Mouse (Mus musculus) heart, embryonic 11.5 days (tissue): Measurements from ENCODE around the gene Tas2r119. TPM values are rescaled to one million over a fixed set of nuclear protein-coding genes. Genes with fewer than 3 reads are reported as not detected.

ENCODE experiments used
- ATAC-seq: fragments of 200-750 bp; cut with Nextera tagmentation; replicated peaks from 2 replicates; pipeline ENCODE4 v1.8.0; 2017; ENCODE audit warnings: moderate library complexity; ENCODE audit not compliant: insufficient number of reproducible peaks, low FRiP score, low TSS enrichment
- H3K27ac ChIP-seq: fragments of 300-500 bp; sonication (generic); 2 replicates; pipeline ENCODE4 v1.5.1; 2014; ENCODE audit warnings: mild to moderate bottlenecking, low read depth, low read length
- H3K27me3 ChIP-seq: fragments of 300-500 bp; sonication (generic); 2 replicates; pipeline ENCODE4 v1.6.1; 2014; ENCODE audit warnings: mild to moderate bottlenecking, low read length, mixed read lengths; ENCODE audit not compliant: control insufficient read depth, insufficient read depth
- H3K36me3 ChIP-seq: fragments of 300-500 bp; sonication (generic); 2 replicates; pipeline ENCODE4 v1.6.1; 2014; ENCODE audit warnings: mild to moderate bottlenecking, low read length, moderate library complexity, mixed read lengths; ENCODE audit not compliant: control insufficient read depth, insufficient read depth
- H3K4me1 ChIP-seq: fragments of 300-500 bp; sonication (generic); 2 replicates; pipeline ENCODE4 v1.6.1; 2014; ENCODE audit warnings: low read length; ENCODE audit not compliant: control insufficient read depth, insufficient read depth
- H3K4me2 ChIP-seq: fragments of 300-500 bp; sonication (generic); 2 replicates; pipeline ENCODE4 v1.6.1; 2014; ENCODE audit warnings: mild to moderate bottlenecking, moderate library complexity
- H3K4me3 ChIP-seq: fragments of 300-500 bp; sonication (generic); 2 replicates; pipeline ENCODE4 v1.5.1; 2014; ENCODE audit warnings: low read depth, low read length
- H3K9ac ChIP-seq: fragments of 300-500 bp; sonication (generic); 2 replicates; pipeline ENCODE4 v1.6.1; 2014; ENCODE audit warnings: mild to moderate bottlenecking, low read depth, low read length, moderate library complexity
- H3K9me3 ChIP-seq: fragments of 300-500 bp; sonication (generic); replicated peaks from 2 replicates; pipeline ENCODE4 v1.6.1; 2016; ENCODE audit warnings: low read length; ENCODE audit not compliant: control insufficient read depth
- WGBS: fragments of 180-500 bp; shearing (Covaris S2); extraction: QIAGEN DNeasy Blood & Tissue Kit; methylation state at CpG from one replicate; pipeline ENCODE4 v1.1.7; 2014; ENCODE audit not compliant: insufficient replicate concordance; 5-methylcytosine and 5-hydroxymethylcytosine counted together
- polyA plus RNA-seq: library from polyadenylated mRNA; unstranded; fragments of >200 nt; fragmentation: Nextera tagmentation; extraction: Ambion mirVana; gene quantifications from 2 replicates; pipeline ENCODE4 v1.2.1, GENCODE M21; 2014

Tas2r119 gene
- not detected in 2 replicates for polyA plus RNA-seq

DNA sequence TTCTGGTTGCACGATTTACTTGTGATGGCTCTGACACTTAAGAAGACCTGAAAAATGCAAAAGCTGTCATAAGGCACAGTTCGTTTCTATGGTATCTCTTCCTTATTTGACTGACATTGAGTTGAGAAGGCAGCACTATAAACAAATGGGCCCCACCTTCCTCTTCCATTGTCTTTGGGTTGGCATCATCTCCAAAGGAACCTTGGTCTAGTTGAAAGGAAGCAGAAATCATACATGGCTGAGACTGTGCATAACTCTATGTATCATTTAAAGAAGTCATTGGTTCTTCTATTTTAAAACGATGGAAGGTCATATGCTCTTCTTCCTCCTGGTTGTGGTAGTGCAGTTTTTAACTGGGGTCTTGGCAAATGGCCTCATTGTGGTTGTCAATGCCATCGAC is at the start of gene Tas2r119:
TSS of gene Tas2r119 (plus strand) at position 301 of the 400 bp plus-strand sequence.
- H3K27ac ChIP-seq, result no peak within 1 kb of the TSS
- no peaks in the 10 kb centered on the region for H3K27me3 ChIP-seq
- H3K9me3 ChIP-seq, result no peaks in the 10 kb centered on the region
- H3K9ac ChIP-seq, result no peak within 1 kb of the TSS
- H3K4me1 ChIP-seq, result no peaks in the 10 kb centered on the region
- H3K36me3 ChIP-seq, result no peaks in the 10 kb centered on the region
- no peak for ATAC-seq
- H3K4me2 ChIP-seq, result no peak within 1 kb of the TSS
- WGBS, result 77% methylated on average over 4 of the region's 4 CpGs
- H3K4me3 ChIP-seq, result no peak within 1 kb of the TSS

GRCm38 (mm10) chr15:32132315-32132714 is 44.8 kb upstream of the Tas2r119 start:
- no peak for ATAC-seq
- no peaks in the 10 kb centered on the region for H3K36me3 ChIP-seq
- no peaks in the 10 kb centered on the region for H3K4me1 ChIP-seq
- H3K4me2 ChIP-seq, result no peak overlapping the region
- H3K4me3 ChIP-seq, result no peak overlapping the region
- H3K27ac ChIP-seq, result no peak overlapping the region
- H3K27me3 ChIP-seq, result no peaks in the 10 kb centered on the region
- no peaks in the 10 kb centered on the region for H3K9me3 ChIP-seq
- no peak overlapping the region for H3K9ac ChIP-seq
- 82% methylated on average over 7 of the region's 7 CpGs for WGBS

DNA sequence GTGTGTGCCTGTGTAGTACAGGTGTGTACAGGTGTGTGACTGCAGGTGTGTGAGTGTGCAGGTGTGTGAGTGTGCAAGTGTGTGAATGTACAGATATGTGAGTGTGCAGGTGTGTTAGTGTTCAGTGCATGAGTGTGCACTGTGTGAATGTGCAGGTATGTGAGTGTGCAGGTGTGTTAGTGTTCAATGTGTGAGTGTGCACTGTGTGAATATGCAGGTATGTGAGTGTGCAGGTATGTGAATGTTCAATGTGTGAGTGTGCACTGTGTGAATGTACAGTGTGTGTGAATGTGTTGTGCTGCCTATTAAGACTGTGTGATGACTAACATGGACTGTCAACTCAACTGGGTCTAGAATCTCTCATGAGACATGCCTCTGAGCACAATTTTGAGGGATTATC is 35.4 kb upstream of the Tas2r119 start:
- no peak overlapping the region for H3K4me3 ChIP-seq
- H3K27me3 ChIP-seq, result no peaks in the 10 kb centered on the region
- no peak overlapping the region for H3K4me2 ChIP-seq
- no peaks in the 10 kb centered on the region for H3K9me3 ChIP-seq
- H3K27ac ChIP-seq, result no peak overlapping the region
- no peaks in the 10 kb centered on the region for H3K36me3 ChIP-seq
- ATAC-seq, result no peak
- no peaks in the 10 kb centered on the region for H3K4me1 ChIP-seq
- H3K9ac ChIP-seq, result no peak overlapping the region

DNA sequence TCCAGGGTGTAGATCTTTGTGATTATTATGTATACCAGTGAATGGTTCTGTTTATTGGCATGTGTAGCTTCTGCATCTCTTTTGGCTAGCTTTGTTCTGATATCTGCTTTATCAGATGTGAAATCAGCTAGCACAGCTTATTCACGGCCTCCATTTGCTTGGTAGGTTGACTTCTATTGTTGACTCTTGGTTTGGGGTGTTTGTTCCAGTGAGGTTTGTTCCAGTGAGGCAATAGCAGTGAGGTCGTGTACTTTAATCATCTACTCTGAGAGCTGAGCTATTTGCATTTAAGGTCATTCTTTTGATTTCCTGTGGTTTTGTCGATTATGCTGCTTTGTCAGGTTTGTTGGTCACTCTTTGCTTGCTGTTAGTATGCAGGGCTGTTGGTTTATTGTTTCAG is 32.8 kb upstream of the Tas2r119 start:
- Histone ChIP-seq H3K36me3 (no peaks in the 10 kb centered on the region), H3K9me3 (no peaks in the 10 kb centered on the region), H3K4me1 (no peaks in the 10 kb centered on the region), H3K9ac (no peak overlapping the region), H3K4me2 (no peak overlapping the region), H3K27me3 (no peaks in the 10 kb centered on the region), H3K4me3 (no peak overlapping the region), H3K27ac (no peak overlapping the region)
- no peak for ATAC-seq
- WGBS, result 60% methylated on average over 3 of the region's 3 CpGs

- no peak for ATAC-seq
- Histone ChIP-seq H3K27ac (no peak overlapping the region), H3K4me2 (no peak overlapping the region), H3K9me3 (no peaks in the 10 kb centered on the region), H3K9ac (no peak overlapping the region), H3K4me1 (no peaks in the 10 kb centered on the region), H3K4me3 (no peak overlapping the region), H3K36me3 (no peaks in the 10 kb centered on the region), H3K27me3 (no peaks in the 10 kb centered on the region)
- WGBS, result 85% methylated on average over 2 of the region's 2 CpGs
These were observed 23.7 kb upstream of the Tas2r119 start for GRCm38 (mm10) chr15:32153404-32153803.

- 70% methylated on average over 11 of the region's 11 CpGs for WGBS
- Histone ChIP-seq H3K27me3 (no peaks in the 10 kb centered on the region), H3K4me2 (no peak overlapping the region), H3K9me3 (no peaks in the 10 kb centered on the region), H3K9ac (no peak overlapping the region), H3K4me1 (no peaks in the 10 kb centered on the region), H3K36me3 (no peaks in the 10 kb centered on the region), H3K4me3 (no peak overlapping the region), H3K27ac (no peak overlapping the region)
- ATAC-seq, result no peak
These were observed 23.1 kb upstream of the Tas2r119 start for GRCm38 (mm10) chr15:32153857-32154449.

- Histone ChIP-seq H3K27ac (no peak overlapping the region), H3K4me3 (no peak overlapping the region), H3K4me1 (no peaks in the 10 kb centered on the region), H3K27me3 (no peaks in the 10 kb centered on the region), H3K4me2 (no peak overlapping the region), H3K9ac (no peak overlapping the region), H3K36me3 (no peaks in the 10 kb centered on the region), H3K9me3 (no peaks in the 10 kb centered on the region)
- WGBS, result 77% methylated on average over 5 of the region's 5 CpGs
- ATAC-seq, result no peak
These were observed 21.0 kb upstream of the Tas2r119 start for GRCm38 (mm10) chr15:32156126-32156525.

DNA sequence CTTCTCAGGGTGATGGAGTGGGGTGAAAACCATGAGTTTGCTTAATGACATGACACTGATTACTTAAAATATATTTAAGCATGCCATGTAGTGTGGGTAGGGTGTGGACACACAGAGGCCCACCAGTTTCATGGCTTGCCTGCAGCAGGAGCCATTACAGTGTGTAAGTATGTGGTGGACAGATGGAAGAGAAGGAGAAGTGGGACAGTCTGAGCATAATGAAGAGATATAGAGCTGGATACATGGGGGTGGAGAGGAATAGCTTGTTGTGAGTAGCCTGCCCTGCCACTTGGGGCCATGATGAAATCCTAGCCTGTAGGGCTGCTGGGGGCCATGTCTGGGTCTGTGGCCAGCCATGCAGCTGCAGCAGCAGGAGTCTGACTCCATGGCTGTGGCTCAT is 16.8 kb upstream of the Tas2r119 start:
- H3K4me1 ChIP-seq, result 0 out of 2 replicates have a peak, but pooled peaks cover 3% of the 10 kb centered on the region

DNA sequence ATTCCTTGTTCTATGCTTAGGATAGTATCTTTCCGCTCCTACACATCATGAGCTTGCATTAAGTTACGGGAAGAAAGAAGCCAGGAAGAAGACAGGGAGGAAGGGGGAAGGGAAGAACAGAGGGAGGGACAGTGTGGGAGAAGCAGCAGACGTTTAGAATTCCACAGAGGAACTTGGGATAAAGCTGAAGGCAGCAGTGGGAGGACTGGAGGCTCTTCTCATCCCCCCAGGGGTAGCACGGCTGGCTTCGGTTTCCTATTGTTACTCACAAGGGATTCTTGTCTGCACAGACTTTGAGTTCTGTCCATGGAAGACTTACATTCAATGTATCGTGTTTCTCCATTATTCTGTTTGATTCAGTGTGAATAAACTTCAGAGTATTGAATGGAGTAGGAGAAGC is 5.3 kb upstream of the Tas2r119 start:
- ATAC-seq, result no peak
- WGBS, result 57% methylated on average over 6 of the region's 6 CpGs
- no peaks in the 10 kb centered on the region for H3K9me3 ChIP-seq
- H3K9ac ChIP-seq, result no peak overlapping the region
- H3K4me2 ChIP-seq, result no peak overlapping the region
- no peaks in the 10 kb centered on the region for H3K4me1 ChIP-seq
- no peaks in the 10 kb centered on the region for H3K27me3 ChIP-seq
- H3K4me3 ChIP-seq, result no peak overlapping the region
- H3K27ac ChIP-seq, result no peak overlapping the region
- no peaks in the 10 kb centered on the region for H3K36me3 ChIP-seq

More for the DNA sequence above, 16.8 kb upstream of the Tas2r119 start:
- Histone ChIP-seq H3K4me3 (no peak overlapping the region), H3K9ac (no peak overlapping the region), H3K27me3 (no peaks in the 10 kb centered on the region), H3K36me3 (no peaks in the 10 kb centered on the region), H3K27ac (no peak overlapping the region), H3K9me3 (no peaks in the 10 kb centered on the region), H3K4me2 (no peak overlapping the region)
- ATAC-seq, result no peak
